Mouse (Mus musculus) liver, embryonic 15.5 days (tissue): Measurements from ENCODE around the gene Epo. TPM values are rescaled to one million over a fixed set of nuclear protein-coding genes. Genes with fewer than 3 reads are reported as not detected.

Experiments used
- ATAC-seq: fragments of 200-750 bp; cut with Nextera tagmentation; 2 replicates; pipeline ENCODE4 v1.8.0; 2017; ENCODE audit warnings: moderate number of reproducible peaks, mild to moderate bottlenecking, moderate library complexity; ENCODE audit not compliant: insufficient read depth
- H3K27ac ChIP-seq: fragments of 300-500 bp; sonication (generic); replicated peaks from 2 replicates; pipeline ENCODE4 v1.5.1; 2015; ENCODE audit warnings: mild to moderate bottlenecking, inconsistent platforms
- H3K27me3 ChIP-seq: fragments of 300-500 bp; sonication (generic); 2 replicates; pipeline ENCODE4 v1.6.1; 2015; ENCODE audit warnings: mild to moderate bottlenecking, inconsistent platforms
- H3K36me3 ChIP-seq: fragments of 300-500 bp; sonication (generic); replicated peaks from 2 replicates; pipeline ENCODE4 v1.6.1; 2015; ENCODE audit warnings: moderate library complexity, mild to moderate bottlenecking, inconsistent platforms
- H3K4me1 ChIP-seq: fragments of 300-500 bp; sonication (generic); replicated peaks from 2 replicates; pipeline ENCODE4 v1.6.1; 2015; ENCODE audit warnings: inconsistent platforms
- H3K4me2 ChIP-seq: fragments of 300-500 bp; sonication (generic); 2 replicates; pipeline ENCODE4 v1.6.1; 2015; ENCODE audit warnings: moderate library complexity, mild to moderate bottlenecking, inconsistent platforms
- H3K4me3 ChIP-seq: fragments of 300-500 bp; sonication (generic); replicated peaks from 2 replicates; pipeline ENCODE4 v1.5.1; 2015; ENCODE audit warnings: mild to moderate bottlenecking, inconsistent platforms
- H3K9ac ChIP-seq: fragments of 300-500 bp; sonication (generic); 2 replicates; pipeline ENCODE4 v1.6.1; 2015; ENCODE audit warnings: moderate library complexity, mild to moderate bottlenecking, inconsistent platforms
- H3K9me3 ChIP-seq: fragments of 300-500 bp; sonication (generic); replicated peaks from 2 replicates; pipeline ENCODE4 v1.6.1; 2016; ENCODE audit warnings: inconsistent platforms
- WGBS: fragments of 180-500 bp; shearing (Covaris S2); methylation state at CpG from one replicate; pipeline ENCODE4 v1.1.7; 2015; ENCODE audit warnings: mixed read lengths; ENCODE audit not compliant: insufficient replicate concordance; 5-methylcytosine and 5-hydroxymethylcytosine counted together
- polyA plus RNA-seq: library from polyadenylated mRNA; unstranded; fragments of >200 nt; fragmentation: Nextera tagmentation; extraction: Ambion mirVana; gene quantifications from 2 replicates; pipeline ENCODE4 v1.2.1, GENCODE M21; 2015

Gene Epo
- polyA plus RNA-seq, 1 experiment from 2014 or later = 1.0 TPM

GRCm38 (mm10) chr5:137540991-137541390 lies 7.9 kb upstream of the Epo start:
- Histone ChIP-seq H3K9me3 (no peaks in the 10 kb centered on the region), H3K27ac (no peak overlapping the region), H3K4me3 (no peak overlapping the region), H3K27me3 (peaks cover 14% of the 10 kb centered on the region), H3K36me3 (no peaks in the 10 kb centered on the region), H3K4me2 (no peak overlapping the region), H3K4me1 (0 out of 2 replicates have a peak, but pooled peaks cover 3% of the 10 kb centered on the region), H3K9ac (no peak overlapping the region)
- 60% methylated on average over 6 of the region's 6 CpGs for WGBS
- ATAC-seq = no peak

GRCm38 (mm10) chr5:137539291-137539801 lies 6.3 kb upstream of the Epo start:
- 0 out of 2 replicates have a peak, but pooled peaks cover 5% of the 10 kb centered on the region for H3K27me3 ChIP-seq
- no peak overlapping the region for H3K4me2 ChIP-seq
- no peak overlapping the region for H3K27ac ChIP-seq
- no peaks in the 10 kb centered on the region for H3K36me3 ChIP-seq
- no peak overlapping the region for H3K9ac ChIP-seq
- H3K4me1 ChIP-seq = peaks cover 9% of the 10 kb centered on the region
- 57% methylated on average over 7 of the region's 7 CpGs for WGBS
- ATAC-seq = no peak
- no peaks in the 10 kb centered on the region for H3K9me3 ChIP-seq
- H3K4me3 ChIP-seq = no peak overlapping the region

- Histone ChIP-seq H3K4me3 (no peak overlapping the region), H3K4me2 (no peak overlapping the region), H3K36me3 (no peaks in the 10 kb centered on the region), H3K4me1 (peaks cover 16% of the 10 kb centered on the region), H3K27me3 (0 out of 2 replicates have a peak, but pooled peaks cover 5% of the 10 kb centered on the region), H3K27ac (no peak overlapping the region), H3K9ac (no peak overlapping the region), H3K9me3 (no peaks in the 10 kb centered on the region)
- 54% methylated on average over 4 of the region's 4 CpGs for WGBS
- ATAC-seq = no peak
Observed at GRCm38 (mm10) chr5:137537461-137537860, 4.4 kb upstream of the Epo start.

GRCm38 (mm10) chr5:137535318-137535717 lies 2.3 kb upstream of the Epo start:
- WGBS = 46% methylated on average over 9 of the region's 9 CpGs
- Histone ChIP-seq H3K36me3 (peaks cover 3% of the 10 kb centered on the region), H3K27ac (no peak overlapping the region), H3K4me2 (peak overlapping the region; percentile 5; the same call in 1 of the 2 replicates), H3K9ac (no peak overlapping the region), H3K4me1 (peaks cover 31% of the 10 kb centered on the region), H3K9me3 (no peaks in the 10 kb centered on the region), H3K4me3 (no peak overlapping the region), H3K27me3 (0 out of 2 replicates have a peak, but pooled peaks cover 5% of the 10 kb centered on the region)
- no peak for ATAC-seq

- Histone ChIP-seq H3K4me1 (peaks cover 37% of the 10 kb centered on the region), H3K4me2 (peak overlapping the region; percentile 5; the same call in 1 of the 2 replicates), H3K9me3 (no peaks in the 10 kb centered on the region), H3K27ac (no peak overlapping the region), H3K4me3 (no peak overlapping the region), H3K36me3 (peaks cover 9% of the 10 kb centered on the region), H3K9ac (no peak overlapping the region), H3K27me3 (0 out of 2 replicates have a peak, but pooled peaks cover 5% of the 10 kb centered on the region)
- 80% methylated on average over 3 of the region's 3 CpGs for WGBS
- no peak for ATAC-seq
Observed at GRCm38 (mm10) chr5:137534762-137535161, 1.7 kb upstream of the Epo start.

- WGBS = 0% methylated on average over 11 of the region's 12 CpGs
- H3K27ac ChIP-seq = peak overlapping the region; percentile 92
Observed at GRCm38 (mm10) chr5:137532808-137533116, 280 bp downstream of the Epo start.

GRCm38 (mm10) chr5:137532131-137532807 lies 773 bp downstream of the Epo start:
- peak overlapping the region; percentile 87 for H3K4me3 ChIP-seq
- ATAC-seq = no peak
- H3K4me1 ChIP-seq = peaks cover 61% of the 10 kb centered on the region
- peaks cover 34% of the 10 kb centered on the region for H3K36me3 ChIP-seq
- under 1% methylated on average over 19 of the region's 19 CpGs for WGBS
- H3K27ac ChIP-seq = peak overlapping the region; percentile 92
- 0 out of 2 replicates have a peak, but pooled peaks cover 2% of the 10 kb centered on the region for H3K27me3 ChIP-seq
- H3K4me2 ChIP-seq = peak overlapping the region; percentile 93
- H3K9me3 ChIP-seq = no peaks in the 10 kb centered on the region
- H3K9ac ChIP-seq = peak overlapping the region; percentile 89

More at GRCm38 (mm10) chr5:137532808-137533116, 280 bp downstream of the Epo start:
- peak overlapping the region; percentile 87 for H3K4me3 ChIP-seq
- H3K9me3 ChIP-seq = no peaks in the 10 kb centered on the region
- peaks cover 29% of the 10 kb centered on the region for H3K36me3 ChIP-seq
- ATAC-seq = peak; percentile 29
- H3K4me1 ChIP-seq = peaks cover 56% of the 10 kb centered on the region
- peak overlapping the region; percentile 93 for H3K4me2 ChIP-seq
- 0 out of 2 replicates have a peak, but pooled peaks cover 2% of the 10 kb centered on the region for H3K27me3 ChIP-seq
- H3K9ac ChIP-seq = peak overlapping the region; percentile 89

GRCm38 (mm10) chr5:137531414-137532130 lies 1.5 kb downstream of the Epo start:
- ATAC-seq = peak; percentile 27
- no peaks in the 10 kb centered on the region for H3K9me3 ChIP-seq
- WGBS = under 1% methylated on average over 51 of the region's 51 CpGs
- H3K4me2 ChIP-seq = peak overlapping the region; percentile 93
- peak overlapping the region; percentile 92 for H3K27ac ChIP-seq
- H3K4me1 ChIP-seq = peaks cover 67% of the 10 kb centered on the region
- peak overlapping the region; percentile 87 for H3K4me3 ChIP-seq
- no peaks in the 10 kb centered on the region for H3K27me3 ChIP-seq
- H3K9ac ChIP-seq = peak overlapping the region; percentile 89
- peaks cover 41% of the 10 kb centered on the region for H3K36me3 ChIP-seq

GRCm38 (mm10) chr5:137530588-137531413 lies 2.2 kb downstream of the Epo start:
- Histone ChIP-seq H3K4me1 (peaks cover 74% of the 10 kb centered on the region), H3K4me3 (peak overlapping the region; percentile 87), H3K9me3 (no peaks in the 10 kb centered on the region), H3K9ac (peak overlapping the region; percentile 89), H3K4me2 (peak overlapping the region; percentile 93), H3K27me3 (no peaks in the 10 kb centered on the region), H3K36me3 (peaks cover 47% of the 10 kb centered on the region), H3K27ac (peak overlapping the region; percentile 92)
- WGBS = 4% methylated on average over 46 of the region's 46 CpGs
- peak; percentile 5 for ATAC-seq

GRCm38 (mm10) chr5:137530075-137530474 lies 3.0 kb downstream of the Epo start:
- Histone ChIP-seq H3K4me1 (peaks cover 79% of the 10 kb centered on the region), H3K9ac (no peak overlapping the region), H3K36me3 (peaks cover 55% of the 10 kb centered on the region), H3K27ac (peak overlapping the region; percentile 92; the same call in 1 of the 2 replicates), H3K9me3 (no peaks in the 10 kb centered on the region), H3K4me3 (peak overlapping the region; percentile 87), H3K27me3 (no peaks in the 10 kb centered on the region), H3K4me2 (peak overlapping the region; percentile 93)
- 88% methylated on average over 8 of the region's 8 CpGs for WGBS
- no peak for ATAC-seq
